Mouse (Mus musculus): ENCODE results near the gene 4930435E12Rik.
"Not testable (repeated sequence)": the region's sequence is repeated elsewhere in the genome, so short reads cannot be mapped to it uniquely, and the experiment has no call there.

4930435E12Rik gene

GRCm38 (mm10) chr16:38828649-38829048, at the start of gene 4930435E12Rik:
Gene 4930435E12Rik (minus strand): TSS chr16:38828749.
- DNase-seq, result no peak

DNA sequence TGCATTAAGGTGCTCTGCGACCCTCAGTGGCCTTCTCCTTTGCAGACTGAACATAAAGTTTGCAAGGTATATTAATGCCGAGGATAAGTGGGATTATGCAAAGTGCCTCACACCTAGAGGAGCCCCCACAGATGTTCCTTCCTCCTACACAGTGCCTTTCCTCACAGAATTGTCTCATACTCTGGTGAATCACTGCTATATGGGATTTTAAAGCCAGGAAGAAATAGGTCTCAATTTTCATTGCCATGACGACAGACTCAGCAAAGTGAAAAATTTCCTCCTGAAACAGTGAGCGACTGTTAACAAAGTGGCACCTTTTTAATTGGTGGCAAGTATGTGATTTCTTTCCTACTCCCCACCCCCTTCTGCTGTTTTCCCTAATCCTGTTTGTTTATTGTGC, 45.9 kb upstream of the 4930435E12Rik start:
- DNase-seq, result no peak

GRCm38 (mm10) chr16:38873231-38873630, 44.7 kb upstream of the 4930435E12Rik start:
- DNase-seq, result no peak

DNA sequence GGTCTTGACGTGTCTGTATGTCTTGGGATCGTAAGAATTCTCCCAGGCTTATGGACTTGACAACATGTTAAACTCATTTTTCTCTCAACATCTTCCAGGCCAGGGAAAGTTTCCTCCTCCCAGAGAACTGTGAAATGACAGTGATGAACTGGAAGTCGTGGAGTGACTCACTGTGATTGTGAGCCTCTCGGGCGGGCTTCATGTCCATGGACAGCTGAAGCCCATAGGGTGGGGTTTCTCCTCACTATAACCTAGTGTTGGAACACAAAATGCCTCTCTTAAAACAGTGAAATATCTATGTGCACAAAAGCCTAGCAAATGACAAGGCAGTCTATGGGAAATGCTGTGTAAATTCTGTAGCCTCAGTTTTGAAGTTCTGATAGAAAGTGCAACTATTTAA, 35.8 kb upstream of the 4930435E12Rik start:
- no peak for DNase-seq

DNA sequence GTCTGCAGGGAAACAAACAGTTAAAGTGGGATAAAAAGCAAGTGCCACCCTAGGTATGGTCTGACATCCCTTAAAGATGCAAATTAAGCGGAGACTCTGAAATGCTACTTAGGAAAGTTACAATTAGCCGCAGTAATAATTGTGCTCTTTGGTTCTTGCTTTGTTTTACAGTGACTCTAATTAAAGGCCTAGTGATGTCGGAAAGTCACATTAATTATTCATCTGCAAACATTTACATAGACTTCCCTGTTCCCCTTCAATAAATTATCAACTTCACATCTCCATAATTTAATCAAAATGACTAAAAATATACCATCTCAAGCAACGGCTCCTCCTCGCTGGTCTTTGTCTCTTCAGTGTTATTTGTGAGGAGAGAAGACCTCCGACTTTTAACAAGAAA, 32.0 kb upstream of the 4930435E12Rik start:
- no peak for DNase-seq

- DNase-seq, result peak in 1 of 2 experiments; percentile 4
Measured at GRCm38 (mm10) chr16:38858120-38858749, 29.7 kb upstream of the 4930435E12Rik start.

DNA sequence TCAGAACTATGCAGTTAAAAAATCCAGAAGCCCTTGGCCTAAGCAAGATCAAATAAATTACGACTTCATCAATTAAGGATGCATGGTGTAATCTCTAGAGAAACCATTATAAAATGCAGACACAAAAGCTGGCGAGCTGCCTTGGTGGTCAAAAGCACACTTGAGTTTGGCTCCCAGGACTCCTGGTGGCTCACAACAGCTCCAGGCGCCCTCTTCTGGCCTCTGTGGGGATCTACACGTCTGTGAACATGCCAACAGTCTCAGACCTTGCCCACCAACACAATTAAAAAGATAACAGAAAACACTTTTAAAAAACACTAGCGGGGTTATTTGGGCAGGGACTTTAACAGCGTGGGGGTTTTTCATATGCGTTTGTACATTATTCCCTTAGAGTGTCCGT, 16.0 kb downstream of the 4930435E12Rik start:
- peak; percentile 37 to 64 for DNase-seq

DNA sequence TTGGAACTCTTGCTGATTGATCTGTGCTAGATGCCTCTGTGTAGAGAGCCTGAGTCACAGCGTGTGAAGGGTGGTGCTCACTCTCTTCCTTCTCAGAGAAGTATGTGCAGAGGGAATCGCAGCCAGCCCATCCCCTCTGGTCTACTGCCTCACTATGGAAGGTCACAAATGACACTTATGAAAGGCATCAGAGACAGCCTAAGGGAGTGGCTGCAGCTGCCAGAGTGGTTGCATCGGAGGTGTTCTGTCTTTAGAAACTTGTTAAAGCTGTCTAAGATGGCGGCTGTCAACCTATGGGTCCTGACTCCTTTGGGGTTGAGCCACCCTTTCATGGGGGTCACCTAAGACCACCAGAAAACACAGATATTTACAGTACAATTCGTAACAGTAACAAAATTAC, 18.4 kb downstream of the 4930435E12Rik start:
- no peak for DNase-seq

GRCm38 (mm10) chr16:38807796-38808195, 20.8 kb downstream of the 4930435E12Rik start:
- DNase-seq, result not testable (repeated sequence)

- no peak for DNase-seq
Measured at GRCm38 (mm10) chr16:38800091-38800490, 28.5 kb downstream of the 4930435E12Rik start, which contains the start of gene Upk1b. Gene Upk1b (minus strand): TSS chr16:38800328.

DNA sequence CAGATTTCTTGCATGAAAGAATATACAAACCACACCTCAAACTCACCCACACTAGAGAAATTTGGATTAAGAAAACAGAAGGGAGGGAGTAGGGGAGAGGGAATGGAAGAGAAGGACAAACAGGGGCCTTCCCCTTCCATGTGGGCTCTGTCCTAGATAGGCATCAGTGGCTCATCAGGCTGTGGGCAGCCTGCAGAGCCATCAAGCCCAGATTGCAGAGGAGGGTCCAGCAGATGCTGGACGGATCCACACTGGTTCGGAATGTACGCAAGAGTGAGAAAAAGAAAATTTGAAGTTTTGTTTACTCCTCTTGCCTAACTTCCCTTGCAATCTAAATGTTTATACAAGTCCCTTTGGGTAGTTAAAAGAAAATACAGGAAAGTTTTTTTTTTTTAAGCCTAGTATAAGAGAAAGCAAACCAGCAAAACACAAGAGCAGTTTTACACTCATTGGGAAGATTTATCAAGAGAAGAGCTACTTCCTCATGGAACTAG, 29.5 kb downstream of the 4930435E12Rik start:
- no peak for DNase-seq

DNA sequence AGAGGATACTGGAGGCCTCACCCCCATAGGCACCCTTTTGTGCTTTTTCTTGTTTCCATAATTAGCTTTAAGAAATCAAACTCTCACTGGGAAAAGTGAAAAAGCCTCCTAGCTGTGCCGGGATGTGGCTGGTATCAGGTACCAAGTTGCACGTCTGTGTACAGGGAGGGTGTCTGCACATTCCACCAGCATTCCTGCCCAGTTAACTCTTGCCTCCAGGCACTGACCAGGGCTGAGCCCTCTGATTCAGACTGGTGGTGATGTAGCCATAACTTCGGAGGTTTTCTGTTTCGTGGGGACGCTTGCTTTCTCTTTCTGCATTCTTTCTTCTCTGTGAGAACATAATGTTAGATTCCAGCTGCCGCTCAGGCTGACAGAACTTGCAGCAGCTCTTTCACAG, 35.4 kb downstream of the 4930435E12Rik start:
- DNase-seq, result no peak

- DNase-seq, result no peak
Measured at GRCm38 (mm10) chr16:38789966-38790365, 38.6 kb downstream of the 4930435E12Rik start.

- DNase-seq, result no peak
Measured at GRCm38 (mm10) chr16:38789016-38789415, 39.5 kb downstream of the 4930435E12Rik start.

- no peak for DNase-seq
Measured at GRCm38 (mm10) chr16:38785301-38785700, 43.2 kb downstream of the 4930435E12Rik start.

GRCm38 (mm10) chr16:38782524-38783067, 46.0 kb downstream of the 4930435E12Rik start:
- no peak for DNase-seq

GRCm38 (mm10) chr16:38781946-38782345, 46.6 kb downstream of the 4930435E12Rik start:
- DNase-seq, result no peak

DNA sequence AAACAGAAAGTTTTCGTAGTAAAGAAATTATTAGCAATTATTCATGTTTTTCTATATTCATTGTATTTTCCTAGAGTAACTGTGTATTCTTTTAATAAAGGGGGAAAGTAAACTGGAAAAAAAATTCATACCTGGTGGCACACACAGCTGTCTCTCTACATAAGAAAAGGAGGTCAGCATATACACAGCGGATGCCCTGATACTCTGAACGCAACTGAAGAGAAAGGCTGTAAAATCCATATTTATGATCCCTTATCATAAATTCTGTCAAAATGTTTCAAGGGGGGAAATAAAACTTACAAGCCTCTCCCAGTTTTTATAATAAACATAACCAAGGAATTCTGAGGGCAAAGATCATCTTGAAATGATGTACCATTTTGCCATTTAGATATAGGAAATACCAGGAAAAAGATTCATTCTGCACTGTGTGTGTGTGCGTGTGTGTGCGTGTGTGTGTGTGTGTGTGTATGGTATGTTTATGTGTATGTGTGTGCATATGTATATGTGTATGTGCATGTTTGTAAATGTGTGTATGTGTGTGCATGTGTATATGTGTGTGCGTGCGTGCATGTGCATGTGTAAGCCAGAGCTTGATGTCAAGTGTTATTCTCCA, 47.5 kb downstream of the 4930435E12Rik start:
- DNase-seq, result no peak

GRCm38 (mm10) chr16:38776342-38776741, 52.2 kb downstream of the 4930435E12Rik start:
- DNase-seq, result no peak

GRCm38 (mm10) chr16:38774964-38775746, 53.4 kb downstream of the 4930435E12Rik start:
- no peak for DNase-seq

DNA sequence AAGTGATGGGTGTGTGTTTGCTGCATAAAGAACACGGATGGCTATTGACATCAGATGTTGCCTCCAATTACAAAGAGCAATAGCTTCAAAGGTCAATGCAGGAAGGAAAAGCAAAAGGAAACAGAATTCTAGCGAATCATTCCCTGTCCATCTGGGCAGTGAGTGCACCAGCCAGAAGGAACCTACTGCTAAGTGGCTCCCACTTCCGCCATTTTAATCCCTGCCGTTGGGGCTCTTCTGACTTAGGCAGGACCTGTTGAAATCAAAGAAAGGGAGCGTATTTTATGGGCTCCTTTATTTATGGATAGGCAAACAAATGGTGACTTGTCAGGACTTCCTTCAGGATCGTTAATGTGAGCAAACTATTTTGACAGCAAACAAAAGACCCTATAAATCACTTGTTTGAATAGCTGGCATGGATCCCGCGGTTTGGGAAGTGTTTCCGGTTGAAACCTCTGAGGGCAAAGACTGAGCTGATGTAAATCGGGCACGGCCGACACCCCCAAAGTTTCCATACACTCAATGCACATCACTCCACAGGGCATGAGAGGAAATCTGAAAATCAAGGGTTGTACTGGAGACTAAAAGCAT, 55.5 kb downstream of the 4930435E12Rik start:
- no peak for DNase-seq

GRCm38 (mm10) chr16:38771145-38771544, 57.4 kb downstream of the 4930435E12Rik start:
- DNase-seq, result no peak

GRCm38 (mm10) chr16:38769529-38769928, 59.0 kb downstream of the 4930435E12Rik start:
- DNase-seq, result no peak

All from kidney, adult 8-10 months (tissue).